In genomic region chr5:48890216-48890615, GRCm38 (mm10) we compare ENCODE assay signal across 8 mouse cellular contexts.
DNase-seq lines count a peak whose midpoint lies in the region; ATAC-seq lines count a peak whose summit lies in the region.

No protein-coding gene starts in this region.

- no peaks in the 10 kb centered on the region for H3K9me3 ChIP-seq in heart, embryonic 14.5 days (ENCODE audit: control insufficient read depth, low read length)
- no peaks in the 10 kb centered on the region for H3K9me3 ChIP-seq in embryonic facial prominence, embryonic 10.5 days
- no peaks in the 10 kb centered on the region for H3K9me3 ChIP-seq in hindbrain, embryonic 12.5 days (replicated peaks)
- H3K9me3 ChIP-seq in midbrain, embryonic 12.5 days, result no peaks in the 10 kb centered on the region

- DNase-seq in heart, adult 8-10 months (ENCODE audit: low spot score), result no peak
- no peak for DNase-seq in embryonic facial prominence, embryonic 10.5 days (ENCODE audit: low spot score)
- DNase-seq in ovary, postnatal 36 days (ENCODE audit: low spot score), result no peak
- DNase-seq in testis, postnatal 10 days (ENCODE audit: low spot score), result no peak

- no peak overlapping the region for H3K27ac ChIP-seq in heart, embryonic 14.5 days (replicated peaks in 1 of 2; ENCODE audit: control insufficient read depth in 1 of 2, insufficient read depth in 1 of 2, low read depth in 2 of 2, low read length in 2 of 2)
- no peak overlapping the region for H3K27ac ChIP-seq in embryonic facial prominence, embryonic 10.5 days (replicated peaks)
- H3K27ac ChIP-seq in hindbrain, embryonic 12.5 days, result no peak overlapping the region
- no peak overlapping the region for H3K27ac ChIP-seq in midbrain, embryonic 12.5 days (replicated peaks)

- peak overlapping the region; percentile 59 for H3K4me2 ChIP-seq in heart, embryonic 14.5 days (ENCODE audit: low read length)
- peak overlapping the region; percentile 66 for H3K4me2 ChIP-seq in hindbrain, embryonic 12.5 days (replicated peaks)
- H3K4me2 ChIP-seq in midbrain, embryonic 12.5 days (replicated peaks), result peak overlapping the region; percentile 70

- H3K4me3 ChIP-seq in heart, embryonic 14.5 days (ENCODE audit: control insufficient read depth in 1 of 2, insufficient read depth in 1 of 2, low read depth in 1 of 2, low read length in 2 of 2), result peak overlapping the region in 1 of 2 experiments; percentile 29; a peak in 2 of 4 replicates
- H3K4me3 ChIP-seq in embryonic facial prominence, embryonic 10.5 days, result peak overlapping the region; percentile 52
- peak overlapping the region; percentile 38 for H3K4me3 ChIP-seq in hindbrain, embryonic 12.5 days
- peak overlapping the region; percentile 41 for H3K4me3 ChIP-seq in midbrain, embryonic 12.5 days

- H3K27me3 ChIP-seq in heart, embryonic 14.5 days (ENCODE audit: control insufficient read depth, insufficient read depth, low read length), result no peaks in the 10 kb centered on the region
- H3K27me3 ChIP-seq in embryonic facial prominence, embryonic 10.5 days (replicated peaks; ENCODE audit: low read depth, poor library complexity, severe bottlenecking), result no peaks in the 10 kb centered on the region
- no peaks in the 10 kb centered on the region for H3K27me3 ChIP-seq in hindbrain, embryonic 12.5 days
- H3K27me3 ChIP-seq in midbrain, embryonic 12.5 days, result no peaks in the 10 kb centered on the region

- WGBS in heart, embryonic 14.5 days, result 64% methylated on average over 8 of the region's 8 CpGs
- 78% methylated on average over 8 of the region's 8 CpGs for WGBS in embryonic facial prominence, embryonic 10.5 days
- 74% methylated on average over 8 of the region's 8 CpGs for WGBS in hindbrain, embryonic 12.5 days
- 66% methylated on average over 8 of the region's 8 CpGs for WGBS in midbrain, embryonic 12.5 days

- H3K4me1 ChIP-seq in heart, embryonic 14.5 days (ENCODE audit: control insufficient read depth in 2 of 2, insufficient read depth in 2 of 2, low read length in 2 of 2), result peaks cover 0 to 2% of the 10 kb centered on the region in 2 experiments; a peak in 1 of 4 replicates
- H3K4me1 ChIP-seq in embryonic facial prominence, embryonic 10.5 days, result peaks cover 10% of the 10 kb centered on the region
- H3K4me1 ChIP-seq in hindbrain, embryonic 12.5 days, result no peaks in the 10 kb centered on the region
- peaks cover 5% of the 10 kb centered on the region; the same call in 1 of the 2 replicates for H3K4me1 ChIP-seq in midbrain, embryonic 12.5 days

- no peak overlapping the region for H3K9ac ChIP-seq in heart, embryonic 14.5 days (ENCODE audit: low read length)
- H3K9ac ChIP-seq in hindbrain, embryonic 12.5 days, result no peak overlapping the region
- peak overlapping the region; percentile 29; the same call in 1 of the 2 replicates for H3K9ac ChIP-seq in midbrain, embryonic 12.5 days (replicated peaks)

- no peak for ATAC-seq in heart, embryonic 14.5 days (ENCODE audit: insufficient number of reproducible peaks, insufficient read depth, low FRiP score, low read depth)
- no peak for ATAC-seq in hindbrain, embryonic 12.5 days (ENCODE audit: low FRiP score)
- ATAC-seq in midbrain, embryonic 12.5 days (ENCODE audit: low FRiP score, low read depth), result no peak
- ATAC-seq in megakaryocyte, adult 5-6 weeks (ENCODE audit: poor library complexity, severe bottlenecking), result no peak

- no peaks in the 10 kb centered on the region for H3K36me3 ChIP-seq in heart, embryonic 14.5 days (ENCODE audit: control insufficient read depth, insufficient read depth, low read length)
- no peaks in the 10 kb centered on the region for H3K36me3 ChIP-seq in embryonic facial prominence, embryonic 10.5 days (replicated peaks)
- H3K36me3 ChIP-seq in hindbrain, embryonic 12.5 days, result no peaks in the 10 kb centered on the region
- H3K36me3 ChIP-seq in midbrain, embryonic 12.5 days, result no peaks in the 10 kb centered on the region
